Mouse (Mus musculus): Measurements from ENCODE around the gene Stk36. TPM values are rescaled to one million over a fixed set of nuclear protein-coding genes. Genes with fewer than 3 reads are reported as not detected.

Gene Stk36
- total RNA-seq (2015) (0.32 TPM in 1 of 2 replicates, not detected in the other), total RNA-seq (2017) (not detected in 2 replicates)

DNA sequence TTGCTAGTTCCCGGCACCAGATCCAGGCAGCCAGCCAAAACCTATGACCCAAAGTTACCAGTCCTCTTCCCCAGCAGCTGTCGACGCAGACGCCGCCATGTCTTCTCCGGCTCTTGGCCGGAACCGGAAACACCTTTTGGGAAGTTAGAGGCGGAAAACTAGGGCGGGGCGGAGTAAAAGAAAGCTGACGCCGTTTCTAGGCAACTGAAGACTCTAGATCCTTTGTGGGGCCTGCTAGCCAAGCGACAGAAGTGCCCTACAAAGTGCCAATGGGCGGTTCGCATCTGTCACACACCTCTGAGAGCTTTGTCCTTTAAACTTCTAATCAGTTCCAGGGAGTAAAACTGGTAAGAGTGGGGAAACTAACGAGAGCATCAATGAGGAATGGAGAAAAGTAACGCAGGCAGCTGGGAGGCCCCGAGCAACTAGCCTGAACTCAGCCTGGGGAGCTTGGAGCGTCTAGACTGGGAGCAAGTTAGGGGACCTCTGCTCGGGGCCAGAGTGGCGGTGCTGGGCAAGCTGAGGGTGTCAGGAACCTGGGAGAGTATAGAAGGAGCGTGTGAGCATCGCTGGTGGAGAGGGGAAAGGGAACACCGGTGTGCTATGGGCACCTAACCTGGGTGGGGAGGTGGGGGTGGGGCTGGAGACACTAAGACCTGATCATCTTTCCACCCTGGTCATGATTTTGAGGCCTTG lies at the start of gene Stk36, which contains the start of gene Rnf25:
Stk36 (plus strand) TSS at position 179 of the 696 bp plus-strand sequence.
Rnf25 (minus strand) TSS at position 131 of the 696 bp plus-strand sequence.
- peak; percentile 98 for ATAC-seq (replicated peaks; ENCODE audit: poor library complexity)

DNA sequence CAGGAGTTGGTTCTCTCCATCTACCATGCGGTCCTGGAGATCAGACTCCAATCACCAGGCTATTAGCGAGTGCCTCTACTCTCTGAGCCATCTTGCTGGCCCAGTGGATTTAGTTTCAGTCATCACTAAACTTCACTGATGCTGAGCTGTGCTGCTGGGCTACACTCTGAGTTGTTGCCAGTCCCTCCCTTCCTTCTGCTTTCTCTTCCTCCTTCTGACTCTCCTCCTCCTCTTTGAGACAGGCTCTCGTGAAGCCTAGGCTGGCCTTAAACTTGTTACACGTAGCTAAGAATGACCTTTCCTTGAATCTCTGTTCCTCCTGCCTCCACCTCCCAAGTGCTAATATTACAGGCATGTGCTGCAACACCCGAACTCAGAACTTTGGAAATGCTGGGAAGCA lies 42.2 kb upstream of the Stk36 start:
- 0 out of 2 replicates have a peak, but pooled peaks have one; percentile 39 for ATAC-seq (replicated peaks; ENCODE audit: poor library complexity)

DNA sequence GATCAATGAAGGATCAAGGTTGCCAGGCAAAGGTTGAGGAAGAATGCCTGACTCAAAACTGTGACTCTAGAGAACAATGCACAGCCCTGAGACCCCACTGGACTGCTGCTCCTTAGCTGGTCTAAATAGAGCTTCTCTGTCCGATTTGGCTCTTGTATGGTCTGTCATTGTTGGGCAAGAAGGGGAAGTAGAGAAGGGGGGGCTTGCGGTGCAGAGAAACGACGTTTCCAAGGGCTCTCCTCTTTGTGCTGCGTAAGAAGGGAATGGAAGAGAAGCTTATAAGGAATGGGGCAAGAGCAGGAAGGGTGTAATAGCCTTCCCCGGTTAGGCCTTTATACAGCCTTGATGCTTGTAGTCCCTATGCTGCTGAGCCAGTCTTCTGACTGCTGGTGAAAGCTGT lies 35.4 kb upstream of the Stk36 start:
- ATAC-seq (replicated peaks; ENCODE audit: poor library complexity) = peak; percentile 71

- 0 out of 2 replicates have a peak, but pooled peaks have one; percentile 42 for ATAC-seq (replicated peaks; ENCODE audit: poor library complexity)
These were observed 31.2 kb upstream of the Stk36 start for GRCm38 (mm10) chr1:74569739-74570719.

DNA sequence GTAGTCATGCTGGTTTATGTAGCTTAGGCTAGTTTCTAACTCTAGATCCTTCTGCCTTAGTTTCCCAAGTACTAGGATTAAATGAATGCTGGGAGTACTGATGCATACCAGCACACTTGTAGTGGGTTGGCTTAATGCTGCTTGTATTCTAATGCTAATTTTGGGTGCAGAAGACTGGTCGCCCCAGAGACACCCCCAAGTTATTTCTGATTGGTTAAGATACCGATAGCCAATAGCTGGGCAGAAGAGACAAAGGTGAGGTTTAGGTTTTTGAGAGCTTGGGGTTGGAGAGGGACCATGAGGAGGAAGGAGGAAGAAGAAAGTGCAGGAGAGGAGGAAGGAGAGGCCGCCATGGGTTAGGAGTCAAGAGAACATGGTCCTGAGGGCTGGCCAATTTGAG lies 18.6 kb upstream of the Stk36 start:
- ATAC-seq (replicated peaks; ENCODE audit: poor library complexity) = no peak

DNA sequence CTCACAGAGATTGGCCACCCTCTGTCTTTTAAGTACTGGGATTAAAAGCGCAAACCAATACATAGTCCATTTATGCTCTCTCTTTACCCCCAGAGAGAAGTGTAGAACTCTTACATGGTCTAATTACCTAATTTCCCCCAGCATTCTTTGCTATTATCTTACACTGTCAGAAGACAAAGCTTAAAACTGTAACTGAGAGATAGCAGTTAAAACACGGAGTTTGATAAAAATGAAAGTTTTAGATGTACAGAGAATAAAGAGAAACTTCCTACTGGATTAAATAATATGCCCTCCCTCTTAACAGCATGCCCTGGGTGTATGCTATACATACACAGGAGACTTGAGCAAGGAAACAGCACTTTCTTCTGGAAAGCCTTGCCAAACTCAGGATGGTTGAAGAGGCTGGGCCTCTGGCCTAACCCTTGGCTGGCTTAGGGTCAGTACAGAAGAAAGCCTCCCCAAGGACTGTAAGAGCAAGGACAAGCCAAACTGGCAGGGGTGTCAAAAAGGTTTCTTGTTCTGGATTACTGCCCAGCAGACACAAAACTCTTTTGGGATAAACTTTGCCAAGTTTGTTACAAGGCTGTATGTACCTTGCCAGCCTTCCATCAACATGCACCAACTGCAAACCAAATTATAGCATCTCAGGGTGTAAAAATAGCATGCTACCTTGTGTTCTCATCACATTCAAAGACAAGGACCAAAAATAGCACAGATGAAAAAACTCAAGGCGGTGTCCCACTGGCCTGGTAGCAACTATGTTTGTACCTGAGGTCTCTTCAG lies 16.4 kb upstream of the Stk36 start:
- peak; percentile 10; the same call in 1 of the 2 replicates for ATAC-seq (replicated peaks; ENCODE audit: poor library complexity)

GRCm38 (mm10) chr1:74587233-74587772 lies 13.9 kb upstream of the Stk36 start:
- ATAC-seq (replicated peaks; ENCODE audit: poor library complexity) = no peak

- peak; percentile 91 for ATAC-seq (replicated peaks; ENCODE audit: poor library complexity)
These were observed 13.3 kb upstream of the Stk36 start, which contains the start of the genes Zfp142 and Bcs1l for GRCm38 (mm10) chr1:74587773-74588445. Gene Zfp142 (minus strand): TSS chr1:74588246. Gene Bcs1l (plus strand): TSS chr1:74588289.

DNA sequence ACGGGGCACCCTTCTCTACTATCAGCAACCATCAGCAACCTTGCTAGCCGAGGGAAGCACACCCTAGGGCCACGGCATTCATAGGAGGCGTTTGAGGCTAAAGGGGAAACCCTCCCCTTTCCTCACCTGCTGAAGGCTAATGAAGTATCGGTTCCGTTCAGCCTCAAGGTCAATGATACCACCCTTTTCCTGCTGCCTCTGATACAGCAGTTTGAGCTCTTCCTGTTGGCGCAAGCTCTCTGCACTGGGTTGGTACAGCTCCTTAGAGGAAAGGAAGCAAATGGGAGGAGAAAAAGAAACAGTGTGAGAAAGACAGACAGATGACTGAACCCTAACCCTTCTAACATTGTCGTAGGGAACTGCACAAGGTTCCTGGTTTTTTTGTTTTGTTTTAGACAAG lies 6.8 kb upstream of the Stk36 start:
- peak; percentile 87 for ATAC-seq (replicated peaks; ENCODE audit: poor library complexity)

DNA sequence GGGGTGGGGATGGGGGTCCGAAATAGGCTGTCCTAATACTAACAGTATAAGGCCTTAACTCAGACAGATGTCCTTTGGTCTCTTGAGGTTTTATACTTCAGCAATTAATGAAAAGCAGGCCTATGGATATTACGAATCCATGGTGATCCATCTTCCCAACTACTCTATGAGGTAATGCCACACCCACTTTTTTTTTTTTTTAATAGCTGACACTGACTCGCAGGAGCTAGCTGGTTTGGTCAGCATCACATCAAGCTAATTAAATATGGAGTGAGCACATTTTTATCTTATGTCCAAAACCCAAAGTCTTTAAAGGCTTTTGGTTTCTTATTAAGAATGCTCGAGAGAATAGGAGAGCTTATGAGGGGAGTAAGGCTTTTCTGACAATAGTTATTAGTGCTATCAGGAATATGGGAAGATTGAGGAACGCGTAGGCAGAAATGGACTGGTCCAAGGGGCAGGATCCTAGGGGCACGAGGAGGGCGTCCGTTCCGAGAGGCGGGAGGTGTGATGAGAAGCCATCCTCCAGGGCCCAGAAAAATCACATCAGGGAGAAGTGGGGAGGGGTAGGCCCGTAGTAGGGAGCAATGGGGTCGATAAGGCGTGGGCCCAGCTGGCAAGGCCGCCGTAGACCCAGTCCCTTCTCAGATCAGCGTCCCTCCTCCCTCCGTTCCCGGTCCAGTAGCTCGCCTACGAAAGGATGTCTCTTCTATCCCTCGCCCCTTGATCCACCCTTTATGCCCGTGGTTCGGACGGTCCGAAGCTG lies 561 bp upstream of the Stk36 start:
- ATAC-seq (replicated peaks; ENCODE audit: poor library complexity) = peak; percentile 57

- no peak for ATAC-seq (replicated peaks; ENCODE audit: poor library complexity)
These were observed 22.9 kb downstream of the Stk36 start for GRCm38 (mm10) chr1:74624183-74624582.

GRCm38 (mm10) chr1:74626076-74626475 lies 24.8 kb downstream of the Stk36 start:
- ATAC-seq (replicated peaks; ENCODE audit: poor library complexity) = no peak

DNA sequence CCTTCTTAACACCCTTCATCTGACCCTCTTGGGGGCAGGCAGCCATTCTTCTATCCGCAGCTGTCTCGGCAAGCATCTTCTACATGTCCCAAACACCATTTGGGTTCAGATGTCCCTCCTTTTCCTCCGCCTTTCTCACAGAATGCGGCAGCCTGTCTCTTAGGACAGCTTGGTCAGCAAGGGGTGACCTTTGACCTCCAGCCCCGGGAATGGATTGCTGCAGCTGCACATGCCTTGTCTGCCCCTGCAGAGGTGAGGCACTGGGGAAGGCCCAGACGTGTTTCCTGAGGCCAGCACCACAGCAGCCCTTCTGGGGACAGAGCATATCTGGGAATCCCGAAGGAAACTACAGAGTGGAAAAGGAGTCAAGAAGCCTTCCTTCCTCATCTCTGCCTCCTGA lies 26.8 kb downstream of the Stk36 start:
- ATAC-seq (replicated peaks; ENCODE audit: poor library complexity) = no peak

- ATAC-seq (replicated peaks; ENCODE audit: poor library complexity) = peak; percentile 52; the same call in 1 of the 2 replicates
These were observed 31.5 kb downstream of the Stk36 start for GRCm38 (mm10) chr1:74632734-74633133.

DNA sequence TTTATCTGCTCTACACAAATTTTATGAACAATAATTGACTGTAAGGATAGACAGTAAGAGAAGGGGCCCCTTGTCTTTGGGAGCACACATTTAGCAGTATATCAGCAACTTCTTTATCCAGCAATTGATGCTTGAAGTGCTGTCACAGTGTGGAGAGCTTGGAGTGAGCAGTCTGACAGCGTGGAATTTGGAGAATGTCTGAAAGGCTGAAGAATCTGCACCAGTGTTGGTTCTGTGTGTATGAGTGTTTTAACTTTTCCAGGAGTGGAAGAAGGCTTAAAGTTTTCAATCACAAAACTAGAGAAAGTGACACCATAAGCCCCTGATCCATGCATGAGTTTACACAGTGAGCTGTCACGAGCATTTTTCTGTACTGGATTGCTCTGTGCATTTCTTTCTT lies 42.3 kb downstream of the Stk36 start:
- ATAC-seq (replicated peaks; ENCODE audit: poor library complexity) = no peak

GRCm38 (mm10) chr1:74643926-74644325 lies 42.7 kb downstream of the Stk36 start:
- ATAC-seq (replicated peaks; ENCODE audit: poor library complexity) = no peak

- ATAC-seq (replicated peaks; ENCODE audit: poor library complexity) = peak; percentile 100
These were observed 60.4 kb downstream of the Stk36 start, which contains the start of gene Ttll4 for GRCm38 (mm10) chr1:74661448-74662195. Gene Ttll4 (plus strand): TSS chr1:74661745.

GRCm38 (mm10) chr1:74662253-74662865 lies 61.1 kb downstream of the Stk36 start:
- ATAC-seq (replicated peaks; ENCODE audit: poor library complexity) = no peak; the same call in 1 of the 2 replicates
